Mouse (Mus musculus) erythroblast, embryonic 14.5 days (primary cell): ENCODE results near the gene Ccdc90b. TPM values are rescaled to one million over a fixed set of nuclear protein-coding genes. Genes with fewer than 3 reads are reported as not detected.

Source experiments
- H3K27me3 ChIP-seq: 2 replicates; pipeline ENCODE4 v1.6.1; 2012; ENCODE audit warnings: inconsistent platforms; ENCODE audit not compliant: control insufficient read depth
- H3K36me3 ChIP-seq: 2 replicates; pipeline ENCODE4 v1.6.1; 2012; ENCODE audit warnings: mild to moderate bottlenecking, inconsistent platforms; ENCODE audit not compliant: control insufficient read depth
- H3K4me1 ChIP-seq: 2 replicates; pipeline ENCODE4 v1.6.1; 2012; ENCODE audit warnings: inconsistent platforms; ENCODE audit not compliant: control insufficient read depth
- H3K4me3 ChIP-seq: replicated peaks from 2 replicates; pipeline ENCODE3; 2012; ENCODE audit warnings: moderate library complexity, mild to moderate bottlenecking, inconsistent platforms
- H3K9me3 ChIP-seq: 2 replicates; pipeline ENCODE4 v1.6.1; 2012; ENCODE audit warnings: low read length, inconsistent platforms, mixed read lengths; ENCODE audit not compliant: control insufficient read depth
- GATA1 ChIP-seq: IDR thresholded peaks from 2 replicates; pipeline ENCODE4 v1.6.1; 2012; ENCODE audit warnings: low read length, inconsistent platforms, mixed read lengths
- TAL1 ChIP-seq: IDR thresholded peaks from 3 replicates; pipeline ENCODE4 v1.6.1; 2012; ENCODE audit warnings: low read length, inconsistent platforms, mixed read lengths
- polyA plus RNA-seq: library from polyadenylated mRNA; stranded (reverse); fragments of >175 nt; gene quantifications from 2 replicates; pipeline ENCODE4 v1.2.3, GENCODE M21; 2012

Gene Ccdc90b
- polyA plus RNA-seq, 1 experiment: 0.57 TPM

DNA sequence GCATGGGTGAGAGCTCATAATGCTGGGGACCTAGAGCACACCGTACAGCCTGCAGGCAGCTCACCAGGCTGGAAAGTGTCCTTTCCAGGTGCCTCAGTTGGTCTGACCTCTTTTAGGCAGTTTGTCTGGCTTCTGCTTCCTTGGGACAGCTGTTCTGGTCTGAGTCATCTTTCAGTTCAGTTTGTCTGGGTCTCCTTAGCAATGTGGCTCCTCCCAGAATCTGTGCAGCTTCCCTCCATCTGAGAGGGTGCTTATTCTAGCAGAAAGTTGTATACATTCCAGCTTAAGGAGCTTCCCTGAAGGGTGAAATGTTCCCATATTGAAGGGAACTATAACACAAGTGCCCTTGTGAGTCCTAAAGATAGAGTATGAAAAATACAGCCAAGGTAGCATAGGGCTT, 5.8 kb downstream of the Ccdc90b start:
- Histone ChIP-seq H3K9me3 (no peaks in the 10 kb centered on the region), H3K4me3 (no peak overlapping the region), H3K36me3 (no peaks in the 10 kb centered on the region; the same call in 1 of the 2 replicates), H3K4me1 (peaks cover 6% of the 10 kb centered on the region), H3K27me3 (no peaks in the 10 kb centered on the region)
- TF ChIP-seq GATA1: no peak
- no peak for TF ChIP-seq TAL1

DNA sequence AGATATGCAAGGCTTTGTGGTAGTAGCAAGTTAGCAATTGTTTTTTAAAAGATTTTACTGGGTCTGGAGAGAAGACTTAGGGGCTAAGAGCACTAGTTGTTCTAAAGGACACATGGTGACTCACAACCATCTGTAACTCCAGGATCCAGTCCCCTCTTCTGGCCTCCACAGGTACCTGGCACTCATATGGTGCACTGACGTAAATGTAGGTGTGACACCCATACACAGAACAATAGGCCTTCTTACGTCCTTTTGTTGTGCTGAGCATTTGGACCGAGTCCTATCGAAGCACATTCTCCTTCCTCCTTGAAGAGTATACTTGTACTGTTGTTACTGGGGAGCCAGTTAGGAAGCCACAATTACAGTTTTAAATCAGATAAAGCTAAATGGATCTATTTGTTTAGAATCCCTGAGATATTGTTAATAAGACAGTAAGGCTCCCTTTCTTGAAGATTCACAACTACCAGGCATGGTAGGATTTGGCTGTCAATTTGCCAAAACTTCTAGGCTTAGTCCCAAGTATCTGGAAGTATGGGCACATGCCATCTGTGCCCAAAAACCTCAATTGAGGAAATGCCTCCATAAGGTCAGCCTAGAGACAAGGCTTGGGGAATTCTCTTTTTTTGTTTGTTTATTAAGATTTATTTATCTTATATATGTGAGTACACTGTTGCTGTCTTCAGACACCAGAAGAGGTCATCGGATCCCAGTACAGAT, 19.7 kb downstream of the Ccdc90b start:
- Histone ChIP-seq H3K9me3 (no peaks in the 10 kb centered on the region), H3K27me3 (no peaks in the 10 kb centered on the region), H3K36me3 (no peaks in the 10 kb centered on the region; the same call in 1 of the 2 replicates), H3K4me1 (no peaks in the 10 kb centered on the region), H3K4me3 (no peak overlapping the region)
- TF ChIP-seq GATA1 (no peak), TAL1 (no peak)

GRCm38 (mm10) chr7:92583567-92583966, 22.6 kb downstream of the Ccdc90b start:
- H3K4me1 ChIP-seq: no peaks in the 10 kb centered on the region
- H3K36me3 ChIP-seq: no peaks in the 10 kb centered on the region; the same call in 1 of the 2 replicates
- H3K27me3 ChIP-seq: no peaks in the 10 kb centered on the region
- H3K9me3 ChIP-seq: no peaks in the 10 kb centered on the region
- no peak for TF ChIP-seq TAL1
- no peak for TF ChIP-seq GATA1
- no peak overlapping the region for H3K4me3 ChIP-seq

GRCm38 (mm10) chr7:92589986-92590385, 29.0 kb downstream of the Ccdc90b start:
- H3K4me1 ChIP-seq: no peaks in the 10 kb centered on the region
- no peaks in the 10 kb centered on the region for H3K27me3 ChIP-seq
- H3K36me3 ChIP-seq: no peaks in the 10 kb centered on the region
- no peak overlapping the region for H3K4me3 ChIP-seq
- no peak for TF ChIP-seq TAL1
- no peak for TF ChIP-seq GATA1
- H3K9me3 ChIP-seq: no peaks in the 10 kb centered on the region

DNA sequence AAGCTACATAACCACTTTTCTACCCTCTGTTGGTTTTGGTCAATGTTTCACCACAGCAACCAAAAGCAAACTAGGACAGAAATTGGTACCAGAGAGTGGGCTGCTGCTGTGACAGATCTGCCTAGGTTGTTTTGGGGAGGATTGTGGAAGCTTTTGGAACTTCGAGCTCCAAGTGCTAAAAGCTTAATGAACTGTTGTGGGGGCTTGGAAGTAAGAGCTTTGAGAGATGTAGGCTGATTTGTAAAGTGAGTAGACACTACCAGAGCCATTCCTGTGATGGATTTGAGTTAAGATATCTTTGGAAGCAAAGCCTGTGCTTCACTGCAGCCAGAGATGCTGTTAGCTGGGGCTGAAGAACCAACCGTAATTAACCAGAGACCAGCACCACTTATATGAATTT, 29.9 kb downstream of the Ccdc90b start:
- no peak for TF ChIP-seq TAL1
- TF ChIP-seq GATA1: no peak
- Histone ChIP-seq H3K27me3 (no peaks in the 10 kb centered on the region), H3K4me1 (no peaks in the 10 kb centered on the region), H3K9me3 (no peaks in the 10 kb centered on the region), H3K36me3 (no peaks in the 10 kb centered on the region), H3K4me3 (no peak overlapping the region)

- H3K36me3 ChIP-seq: no peaks in the 10 kb centered on the region
- H3K9me3 ChIP-seq: no peaks in the 10 kb centered on the region
- no peak overlapping the region for H3K4me3 ChIP-seq
- H3K27me3 ChIP-seq: no peaks in the 10 kb centered on the region
- no peaks in the 10 kb centered on the region for H3K4me1 ChIP-seq
- TF ChIP-seq TAL1 (no peak), GATA1 (no peak)
Measured at GRCm38 (mm10) chr7:92604961-92605360, 44.0 kb downstream of the Ccdc90b start.

DNA sequence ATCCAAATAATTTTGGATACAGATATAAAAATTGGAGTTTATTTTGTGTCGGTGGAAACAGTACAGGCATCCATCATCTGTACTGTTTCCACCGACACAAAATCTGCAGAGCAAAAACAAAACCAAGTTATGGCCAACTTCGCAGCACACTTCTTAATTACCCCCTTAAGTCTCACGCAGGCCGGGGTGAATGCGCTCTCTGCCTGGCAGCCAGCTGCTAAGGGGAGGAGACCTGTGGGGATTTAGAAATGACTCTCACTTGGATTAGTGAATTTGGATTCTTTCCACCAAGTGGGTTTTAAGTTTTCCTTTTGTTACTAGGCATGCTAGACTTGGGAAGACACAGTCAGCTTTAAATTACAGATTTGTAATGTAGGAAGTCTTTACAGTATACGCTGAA, 49.9 kb downstream of the Ccdc90b start:
- TF ChIP-seq GATA1 (no peak), TAL1 (no peak)
- H3K4me3 ChIP-seq: no peak overlapping the region
- no peaks in the 10 kb centered on the region for H3K36me3 ChIP-seq
- H3K4me1 ChIP-seq: no peaks in the 10 kb centered on the region
- H3K9me3 ChIP-seq: no peaks in the 10 kb centered on the region
- no peaks in the 10 kb centered on the region for H3K27me3 ChIP-seq

- Histone ChIP-seq H3K4me3 (no peak overlapping the region), H3K9me3 (no peaks in the 10 kb centered on the region), H3K36me3 (no peaks in the 10 kb centered on the region), H3K4me1 (no peaks in the 10 kb centered on the region), H3K27me3 (no peaks in the 10 kb centered on the region)
- TF ChIP-seq TAL1 (no peak), GATA1 (no peak)
Measured at GRCm38 (mm10) chr7:92624488-92624887, 63.5 kb downstream of the Ccdc90b start.

- no peaks in the 10 kb centered on the region for H3K9me3 ChIP-seq
- no peak for TF ChIP-seq GATA1
- TF ChIP-seq TAL1: no peak
- H3K4me3 ChIP-seq: no peak overlapping the region
- H3K36me3 ChIP-seq: no peaks in the 10 kb centered on the region
- peaks cover 22% of the 10 kb centered on the region for H3K27me3 ChIP-seq
- H3K4me1 ChIP-seq: no peaks in the 10 kb centered on the region
Measured at GRCm38 (mm10) chr7:92630167-92630566, 69.2 kb downstream of the Ccdc90b start.

Other genes with a start within 250 kb of the Ccdc90b start
- 0.02 and 0.03 TPM in 2 replicates for gene Ankrd42, start 76.0 kb downstream of the Ccdc90b start, polyA plus RNA-seq
- 5.5 and 6.1 TPM in 2 replicates for gene Pcf11, start 108.8 kb downstream of the Ccdc90b start, polyA plus RNA-seq
- gene Rab30, start 180.5 kb downstream of the Ccdc90b start, polyA plus RNA-seq: 0.09 and 0.18 TPM in 2 replicates